Mouse (Mus musculus) activated CD4-positive, CD25-positive, alpha-beta regulatory T cell, adult 9 weeks (primary cell): ENCODE data around the gene Gstm1. TPM values are rescaled to one million over a fixed set of nuclear protein-coding genes. Genes with fewer than 3 reads are reported as not detected.

Experiments used
- polyA plus RNA-seq: library from polyadenylated mRNA; unstranded; fragments of 100-300 nt; shearing (Covaris generic); gene quantifications from one replicate; pipeline ENCODE4 v1.2.1, GENCODE M21; 2017

Gstm1 gene
- polyA plus RNA-seq, result 2.6 TPM

DNA sequence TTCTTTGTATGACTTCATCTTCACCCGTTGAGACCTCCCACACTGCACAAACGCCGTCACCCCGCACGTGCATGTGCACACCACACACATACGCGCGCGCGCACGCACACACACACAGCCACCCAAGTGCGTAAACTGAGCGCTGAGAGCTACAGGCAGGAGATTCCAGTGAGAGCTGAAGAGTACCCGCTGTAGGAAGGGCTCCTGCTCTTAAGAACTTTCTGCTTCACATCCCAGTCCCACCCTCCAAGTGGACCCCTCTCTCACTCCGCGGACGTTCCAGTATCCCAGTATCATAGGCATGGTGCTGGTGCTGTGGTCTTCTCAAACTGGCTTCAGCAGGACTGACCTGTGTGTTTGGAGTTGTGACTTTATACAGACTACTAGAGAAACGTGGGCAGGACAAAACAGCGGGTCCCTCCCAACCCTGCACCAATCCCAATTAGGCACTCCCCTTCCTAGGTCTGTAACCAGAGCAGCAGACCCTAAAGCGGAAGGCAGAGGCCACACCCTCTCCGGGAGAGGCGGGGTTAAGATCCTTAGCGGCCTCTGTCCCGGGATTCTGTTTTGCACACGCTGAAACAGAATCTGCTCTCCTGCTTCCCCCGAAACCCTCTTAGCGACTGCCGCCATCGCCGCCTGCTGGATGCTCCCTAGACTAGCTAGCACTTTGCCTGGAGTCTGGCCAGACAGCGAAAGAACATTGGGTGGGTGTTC is at the start of gene Gstm1:
TSS of gene Gstm1 (minus strand) at position 501 of the 717 bp plus-strand sequence.

DNA sequence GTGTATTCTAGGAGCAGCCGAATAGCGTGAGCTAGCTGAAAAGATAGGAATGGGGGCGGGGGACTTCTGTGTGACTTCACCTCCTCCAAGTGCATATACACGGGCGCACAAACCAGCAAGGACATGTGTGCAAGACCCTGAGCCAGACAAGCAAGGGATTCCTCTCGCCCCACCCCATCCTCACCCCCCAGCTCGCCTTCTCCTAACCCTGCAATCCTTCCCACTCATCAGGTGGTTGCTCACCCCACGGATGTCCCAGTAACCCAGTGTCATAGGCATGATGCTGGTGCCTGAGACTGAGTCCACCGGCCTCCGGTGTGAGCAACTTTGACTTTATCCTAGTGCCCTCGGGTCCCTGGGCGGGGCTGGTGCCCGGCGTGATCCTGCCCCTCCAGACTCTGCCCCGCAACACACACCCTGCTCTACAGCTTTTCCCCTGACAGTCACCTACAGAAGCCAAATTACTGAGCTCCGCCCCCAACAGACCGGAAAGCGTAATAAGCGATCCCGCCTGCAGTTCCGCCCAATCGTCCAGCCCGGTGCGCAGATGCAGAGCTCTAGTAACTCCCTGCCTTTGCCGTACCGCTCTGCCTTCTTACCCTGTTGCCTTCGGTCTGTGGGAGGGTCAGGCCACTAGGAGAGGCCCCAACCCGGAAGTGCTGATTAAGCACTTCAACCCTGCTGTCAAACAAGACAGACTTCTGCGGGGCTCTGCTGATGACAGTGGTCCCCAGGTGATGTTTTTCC is 26.8 kb upstream of the Gstm1 start, which contains the start of gene Gstm4:
TSS of gene Gstm4 (minus strand) at position 501 of the 747 bp plus-strand sequence.

DNA sequence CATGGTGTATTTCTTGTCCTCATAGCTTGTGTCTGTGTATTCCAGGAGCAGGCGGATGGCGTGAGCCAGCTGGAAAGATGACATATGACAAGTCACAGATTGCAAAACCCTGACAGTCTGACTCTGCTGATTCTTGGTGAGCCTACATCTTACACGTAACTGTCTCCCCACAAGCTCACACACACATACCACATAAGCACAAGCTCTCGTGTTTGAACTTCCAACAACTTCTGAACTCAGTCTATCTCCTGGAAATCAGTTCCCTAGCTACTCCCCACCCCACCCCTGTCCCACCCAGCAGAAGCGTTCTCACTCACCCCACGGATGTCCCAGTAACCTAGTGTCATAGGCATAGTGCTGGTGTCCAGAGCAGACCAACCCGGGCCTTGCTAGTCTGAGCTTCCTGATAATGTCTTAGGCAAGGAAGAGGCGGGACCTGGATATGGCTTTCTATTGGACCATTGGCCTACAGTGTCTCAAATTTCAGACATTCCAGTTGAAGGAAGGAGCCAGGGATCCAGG is 31.7 kb downstream of the Gstm1 start, which contains the start of gene Gstm2:
TSS of gene Gstm2 (minus strand) at position 413 of the 522 bp plus-strand sequence.

DNA sequence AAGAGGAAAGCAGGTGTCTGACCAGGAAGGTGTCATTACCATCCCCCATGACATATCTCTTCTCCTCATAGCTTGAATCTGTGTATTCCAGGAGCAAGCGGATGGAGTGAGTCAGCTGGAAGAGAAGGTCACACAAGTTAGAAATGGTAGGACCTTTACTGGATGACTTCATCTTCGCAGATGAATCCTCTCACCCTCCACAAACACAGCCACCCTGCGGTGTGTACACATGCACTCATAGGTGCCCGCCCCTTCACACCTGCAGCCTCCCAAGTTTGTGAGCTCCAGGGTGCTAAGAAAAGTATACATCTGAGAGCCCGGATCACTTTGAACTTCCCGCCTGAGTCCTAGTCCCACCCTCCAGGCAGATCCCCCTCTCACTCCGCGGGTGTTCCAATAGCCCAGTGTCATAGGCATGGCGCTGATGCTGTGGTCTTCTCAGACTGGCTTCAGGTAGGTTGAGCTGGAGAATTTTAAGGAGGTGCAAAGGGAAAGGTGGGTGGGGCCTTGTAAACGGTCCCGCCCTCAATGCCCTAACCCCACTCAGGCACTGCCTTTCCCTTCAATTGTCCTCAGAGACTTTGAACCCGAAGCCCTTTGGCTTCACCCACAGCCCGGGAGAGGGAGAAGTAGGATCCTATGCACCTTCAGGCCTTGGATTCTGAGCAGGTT is 48.9 kb downstream of the Gstm1 start, which contains the start of gene Gstm3:
TSS of gene Gstm3 (minus strand) at position 560 of the 672 bp plus-strand sequence.

Other genes starting within 250 kb of the Gstm1 start
- gene Eps8l3, start 140.7 kb downstream of the Gstm1 start, polyA plus RNA-seq, result not detected
- gene Gstm5, start 122.2 kb downstream of the Gstm1 start, polyA plus RNA-seq, result 1.4 TPM
- 1.2 TPM for gene Gstm7, start 86.2 kb downstream of the Gstm1 start, polyA plus RNA-seq
- not detected for gene Gstm6, start 74.2 kb downstream of the Gstm1 start, polyA plus RNA-seq
- not detected for gene Gstm3, start 48.7 kb downstream of the Gstm1 start, polyA plus RNA-seq
- not detected for gene Gstm2, start 31.5 kb downstream of the Gstm1 start, polyA plus RNA-seq
- gene Gstm4, start 26.9 kb upstream of the Gstm1 start, polyA plus RNA-seq, result 10.1 TPM
- 58.2 TPM for gene Ampd2, start 68.7 kb upstream of the Gstm1 start, polyA plus RNA-seq
- gene Gnat2, start 74.8 kb upstream of the Gstm1 start, polyA plus RNA-seq, result not detected
- 204 TPM for gene Gnai3, start 128.2 kb upstream of the Gstm1 start, polyA plus RNA-seq
- gene Gpr61, start 136.9 kb upstream of the Gstm1 start, polyA plus RNA-seq, result not detected
- gene Amigo1, start 168.4 kb upstream of the Gstm1 start, polyA plus RNA-seq, result 0.56 TPM
- gene Cyb561d1, start 183.2 kb upstream of the Gstm1 start, polyA plus RNA-seq, result 25.3 TPM
- gene Atxn7l2, start 193.0 kb upstream of the Gstm1 start, polyA plus RNA-seq, result 7.8 TPM
- gene Sypl2, start 208.7 kb upstream of the Gstm1 start, polyA plus RNA-seq, result not detected
- 157 TPM for gene Psma5, start 239.0 kb upstream of the Gstm1 start, polyA plus RNA-seq